Mouse (Mus musculus): ENCODE results near the gene Plcd3.

Gene Plcd3

DNA sequence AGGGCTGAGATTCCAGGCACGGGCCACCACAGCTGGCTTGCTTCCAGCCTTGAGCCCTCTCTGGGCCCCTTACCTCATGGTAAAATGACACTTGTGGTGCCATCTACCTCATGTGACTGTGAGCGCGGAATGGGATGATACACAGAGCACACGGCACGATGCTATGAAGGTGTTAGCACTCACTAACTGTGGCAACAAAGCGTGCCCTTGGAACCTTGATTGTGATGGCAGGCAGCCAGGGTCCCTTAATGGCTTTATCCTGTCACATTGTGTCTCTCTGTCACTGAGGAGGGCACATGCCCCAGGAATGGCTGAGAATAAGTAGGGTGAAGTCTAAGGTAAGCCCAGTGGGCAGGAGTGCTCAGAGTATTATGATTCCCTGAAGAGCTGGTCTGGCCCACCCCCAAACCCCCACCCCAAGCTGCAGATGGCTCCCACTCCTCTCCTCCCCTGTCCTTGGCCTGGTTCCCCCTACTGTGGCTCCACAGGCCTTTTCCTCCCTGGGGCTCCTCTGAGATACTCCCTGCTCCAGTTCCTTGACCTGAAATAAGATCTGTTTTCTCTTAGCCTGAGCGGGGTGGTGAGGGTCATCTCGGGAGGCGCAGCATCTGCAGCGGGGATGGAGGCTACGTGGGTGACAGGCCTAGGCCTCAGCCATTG is 2.8 kb downstream of the Plcd3 start:
- in situ Hi-C loops (cut with MboI, MseI) = no loop called here

DNA sequence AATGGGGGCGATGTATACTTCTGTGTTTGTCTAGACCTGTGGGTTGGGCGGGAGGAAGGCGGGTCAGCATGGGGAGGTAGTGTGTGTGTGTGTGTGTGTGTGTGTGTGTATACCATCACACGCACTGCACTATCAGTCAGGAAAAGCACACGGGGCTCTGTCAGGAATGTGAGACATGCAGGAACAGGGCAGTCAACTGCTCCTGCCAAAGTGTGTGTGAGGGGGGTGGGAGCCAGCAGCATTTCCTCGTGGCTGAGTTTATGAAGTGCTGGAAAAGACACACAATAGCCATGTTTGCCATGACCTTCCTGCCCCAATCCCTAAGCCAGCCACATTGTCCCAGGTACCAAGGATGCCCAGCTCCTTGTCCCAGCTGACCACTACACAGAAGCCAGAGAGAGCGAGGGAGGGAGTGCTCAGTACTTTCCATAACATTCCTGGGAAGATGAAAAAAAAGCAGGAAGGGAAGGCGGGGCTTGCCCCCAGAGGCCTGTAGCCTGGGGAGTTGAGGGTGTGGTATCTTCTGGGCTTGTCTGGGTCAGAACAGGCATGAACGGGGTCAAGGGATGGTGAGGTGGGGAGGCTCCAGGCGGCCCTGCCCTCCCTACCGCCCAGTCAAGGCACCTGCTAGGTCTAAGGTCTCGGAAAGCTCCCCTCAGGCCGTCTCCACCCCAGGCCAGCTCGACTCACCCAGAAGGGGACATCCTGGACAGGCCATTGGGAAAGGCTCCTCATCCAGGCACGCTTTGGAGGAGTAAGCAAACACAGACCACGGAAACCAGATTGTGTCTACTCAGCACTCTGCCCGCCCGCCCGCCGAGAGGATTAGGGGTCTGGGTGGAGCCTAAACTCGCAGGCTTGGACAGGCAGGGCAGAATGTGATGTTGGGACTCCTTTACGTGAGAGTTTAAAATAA is 4.2 kb downstream of the Plcd3 start:
- in situ Hi-C loops (cut with MboI, MseI) = no loop called here

DNA sequence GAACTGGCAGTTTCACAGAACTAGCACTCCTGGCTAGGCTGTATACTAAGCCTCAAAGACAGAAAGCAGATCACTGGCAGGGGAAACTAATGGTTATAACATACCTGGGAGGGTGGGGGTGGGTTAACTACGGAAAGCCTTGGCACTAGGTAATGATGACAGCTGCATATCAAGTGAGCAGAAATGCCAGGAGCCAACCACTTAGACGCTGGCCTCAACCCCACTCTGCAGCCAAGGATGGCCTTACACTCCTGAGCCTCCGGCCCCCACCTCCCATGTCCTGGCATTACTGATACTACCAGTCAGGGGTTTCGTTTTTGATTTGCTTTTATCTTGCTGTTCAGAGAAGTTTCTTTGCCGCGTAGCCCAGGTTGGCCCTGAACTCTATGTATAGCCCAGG is 5.7 kb downstream of the Plcd3 start:
- in situ Hi-C loops (cut with MboI, MseI) = no loop called here

DNA sequence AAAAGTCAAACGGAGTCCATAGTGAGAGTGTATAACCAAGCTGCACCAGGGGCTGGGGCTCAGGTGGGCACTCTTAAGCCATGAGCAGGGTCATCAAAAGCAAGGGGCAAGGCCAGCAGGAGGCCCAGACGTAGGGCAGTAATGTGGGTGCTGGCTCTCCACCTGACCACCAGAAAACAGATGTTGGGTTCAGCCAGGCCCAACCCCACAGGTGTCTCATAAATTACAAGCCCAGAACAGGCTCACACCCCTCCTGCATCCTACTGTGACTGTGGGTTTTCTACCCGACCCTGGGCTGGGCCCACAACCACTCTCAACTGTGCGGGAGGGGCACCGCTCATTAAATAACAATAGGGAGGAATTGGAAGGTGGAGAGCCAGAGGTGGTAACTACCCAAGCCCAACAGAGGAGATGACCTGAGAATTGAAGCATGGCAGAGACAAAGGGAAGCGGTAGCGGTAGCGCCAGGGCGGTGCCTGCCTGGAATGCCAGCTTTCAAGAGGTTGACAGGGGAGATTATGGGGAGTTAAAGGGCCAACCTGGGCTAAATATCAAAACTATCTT is 6.3 kb downstream of the Plcd3 start:
- in situ Hi-C loops (cut with MboI, MseI) = no loop called here

DNA sequence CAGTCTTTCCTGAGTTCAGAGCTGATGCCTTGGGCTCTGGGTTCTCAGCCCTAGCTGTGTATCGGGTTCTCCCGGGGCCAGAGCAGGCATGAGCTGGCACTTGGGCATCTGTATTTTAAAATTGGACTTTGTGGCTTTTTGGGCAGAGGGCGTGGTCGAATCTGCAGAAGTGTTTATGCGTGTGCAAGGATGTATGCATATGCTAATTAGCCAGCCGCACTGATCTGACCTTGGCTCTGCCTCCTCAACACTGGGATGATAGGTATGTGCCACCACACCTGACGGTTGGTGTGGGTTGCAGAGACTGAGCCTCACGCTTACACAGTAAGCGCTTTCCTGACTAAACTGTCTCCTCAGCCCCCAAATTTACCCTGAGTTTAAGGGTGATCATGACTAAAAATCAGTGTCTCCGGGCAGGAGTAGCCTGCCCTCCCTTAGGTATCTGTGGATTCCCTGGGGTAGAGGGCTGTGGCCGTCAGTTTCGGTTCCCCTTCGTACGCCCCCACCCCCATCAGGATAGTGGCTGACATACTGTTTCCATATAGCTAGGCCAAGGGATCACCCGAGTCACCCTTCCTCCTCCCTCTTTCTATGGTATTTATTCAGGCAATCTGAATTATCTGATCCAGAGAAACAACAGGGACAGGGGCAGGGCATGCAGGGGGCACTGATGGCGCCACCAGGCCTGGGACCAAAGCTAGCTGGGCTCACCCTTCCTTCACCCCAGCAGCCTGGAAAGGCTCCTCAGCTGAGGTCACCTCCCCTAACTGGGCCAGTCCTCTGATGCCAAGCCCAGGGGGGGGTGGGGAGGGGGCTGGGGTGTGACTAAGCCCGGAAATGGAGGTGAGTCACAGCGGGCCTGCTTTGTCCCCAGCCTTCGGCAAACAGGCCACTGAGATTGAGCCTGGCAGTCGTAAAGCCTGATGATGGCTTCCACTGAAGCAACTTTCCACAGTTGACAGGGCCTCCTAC is 7.3 kb downstream of the Plcd3 start:
- in situ Hi-C loops (cut with MboI, MseI) = no loop called here

DNA sequence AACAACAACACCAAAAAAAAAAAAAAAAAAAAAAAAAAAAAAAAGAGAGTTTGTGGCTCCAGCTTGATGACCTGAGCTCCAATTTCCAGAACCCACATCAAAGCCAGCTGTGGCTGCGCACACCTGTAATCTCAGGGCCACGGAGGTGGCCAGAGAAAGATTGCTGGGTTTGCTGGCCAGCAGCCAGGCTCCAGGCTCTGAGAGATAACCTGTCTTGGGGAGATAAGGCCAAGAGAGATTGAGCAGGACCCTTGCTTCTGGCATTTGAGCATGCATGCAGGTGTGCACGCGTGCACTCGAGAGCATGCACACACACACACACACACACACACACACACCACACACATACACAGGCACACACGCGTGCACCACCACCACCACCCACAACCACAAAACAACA is 8.2 kb downstream of the Plcd3 start:
- in situ Hi-C loops (cut with MboI, MseI) = no loop called here

DNA sequence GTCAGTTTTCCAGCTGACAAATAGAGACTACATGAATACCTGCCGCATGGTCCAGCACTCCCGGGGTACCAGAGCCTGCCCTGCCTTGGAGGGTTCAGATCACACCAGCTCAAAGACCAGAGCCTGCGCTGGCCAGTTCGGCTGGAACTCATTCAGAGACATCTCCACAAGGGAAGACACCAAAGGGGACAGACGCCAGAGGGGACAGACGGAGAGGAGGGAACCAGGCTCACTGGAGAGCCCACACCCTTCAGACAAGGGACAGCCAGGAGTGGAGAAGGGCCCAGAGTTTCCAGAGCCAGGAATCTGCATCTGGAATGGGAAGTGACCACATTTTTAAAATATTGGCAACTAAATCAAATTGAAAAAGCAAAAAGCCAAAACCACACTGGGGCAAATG is 19.8 kb downstream of the Plcd3 start:
- in situ Hi-C loops (cut with MboI, MseI) = no loop called here

DNA sequence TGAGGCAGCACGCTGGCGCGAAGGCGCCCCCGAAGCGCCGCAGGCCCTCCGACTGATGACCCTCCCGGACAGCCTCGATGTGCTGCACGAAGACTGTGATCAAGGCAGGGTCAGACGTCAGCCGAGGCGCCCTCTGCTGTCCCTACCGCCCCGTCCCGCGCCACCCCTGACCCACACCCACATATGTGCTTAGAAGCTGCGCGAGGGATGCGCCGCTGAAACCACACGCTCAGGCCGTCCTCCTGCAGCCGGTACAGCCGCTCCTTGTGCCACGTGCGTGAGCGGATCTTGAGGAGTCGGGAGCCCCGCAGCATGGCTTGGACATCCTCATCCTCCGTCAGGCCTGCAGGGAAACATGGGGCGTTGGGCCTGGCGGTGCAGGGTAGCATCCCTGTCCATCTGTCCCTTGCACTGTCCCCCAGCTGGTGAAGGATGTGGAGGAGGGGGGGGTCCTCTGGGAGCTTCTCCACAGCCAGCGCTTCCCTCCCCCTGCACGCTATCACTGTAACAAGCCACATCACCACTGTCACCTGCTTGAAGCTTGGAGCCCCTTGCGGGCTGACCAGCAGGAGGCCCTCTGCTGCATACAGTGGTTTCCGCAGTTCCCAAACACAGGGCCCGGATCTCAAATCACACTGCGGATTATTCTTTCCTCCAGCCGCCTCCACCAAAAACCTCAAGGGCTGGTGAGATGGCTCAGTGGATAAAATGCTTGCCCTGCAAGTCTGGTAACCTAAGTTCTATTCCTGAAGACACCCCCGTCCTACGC is 21.0 kb downstream of the Plcd3 start:
- in situ Hi-C loops (cut with MboI, MseI) = no loop called here

DNA sequence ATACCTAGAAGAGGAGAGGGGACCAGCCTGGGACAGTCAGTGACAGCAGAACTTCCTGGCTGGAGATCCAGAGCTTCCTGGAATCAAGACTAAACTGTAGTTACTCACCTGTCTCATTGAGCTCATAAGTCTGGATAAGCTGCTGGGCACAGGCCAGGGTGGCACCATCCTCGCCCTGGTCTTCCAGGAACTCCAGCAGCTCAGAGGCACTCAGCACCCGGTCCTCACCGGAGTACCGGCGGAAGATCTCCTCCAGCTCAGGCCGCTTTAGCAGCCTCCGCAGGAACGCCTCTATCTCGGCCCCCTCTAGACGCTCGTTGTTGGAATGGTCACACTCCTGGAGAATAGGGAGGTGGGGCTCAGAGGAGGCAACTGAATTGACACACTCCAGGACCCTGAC is 23.3 kb downstream of the Plcd3 start:
- in situ Hi-C loops (cut with MboI, MseI) = no loop called here

DNA sequence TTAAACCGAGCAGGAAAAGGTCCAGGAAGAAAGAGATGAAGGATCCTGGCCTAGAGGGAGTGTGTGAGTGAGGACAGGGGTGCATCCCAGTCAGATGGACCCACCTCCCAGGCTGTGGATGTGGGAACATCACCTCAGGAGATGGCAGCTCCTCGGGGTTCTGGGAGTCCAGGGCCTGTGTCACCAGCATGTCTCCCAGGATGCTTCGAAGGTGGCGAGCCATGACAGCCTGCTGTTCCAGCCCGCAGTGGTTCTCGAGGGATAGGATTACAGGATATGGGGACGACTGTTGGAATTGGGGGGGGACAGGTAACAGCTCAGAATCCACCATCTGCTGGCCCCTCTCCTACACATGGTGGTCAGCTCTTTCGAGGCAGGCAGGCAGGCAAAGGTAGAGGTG is 24.9 kb downstream of the Plcd3 start:
- in situ Hi-C loops (cut with MboI, MseI) = no loop called here

DNA sequence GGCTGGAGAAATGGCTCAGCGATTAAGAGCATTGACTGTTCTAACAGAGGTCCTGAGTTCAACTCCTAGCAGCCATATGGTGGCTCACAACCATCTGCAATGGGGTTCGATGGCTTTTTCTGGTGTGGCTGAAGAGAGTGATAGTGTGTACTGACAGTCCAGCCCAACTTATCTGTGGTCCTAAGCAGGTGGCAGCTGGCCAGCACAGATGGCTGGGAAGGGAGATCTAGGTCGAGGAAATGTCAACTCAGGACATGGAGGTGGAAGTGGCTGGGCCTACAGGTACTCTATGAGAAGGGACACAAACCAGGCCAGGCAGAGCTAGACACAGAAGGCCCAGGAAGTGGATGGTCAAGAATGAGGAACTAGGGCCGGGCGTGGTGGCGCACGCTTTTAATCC is 25.4 kb downstream of the Plcd3 start:
- in situ Hi-C loops (cut with MboI, MseI) = no loop called here

DNA sequence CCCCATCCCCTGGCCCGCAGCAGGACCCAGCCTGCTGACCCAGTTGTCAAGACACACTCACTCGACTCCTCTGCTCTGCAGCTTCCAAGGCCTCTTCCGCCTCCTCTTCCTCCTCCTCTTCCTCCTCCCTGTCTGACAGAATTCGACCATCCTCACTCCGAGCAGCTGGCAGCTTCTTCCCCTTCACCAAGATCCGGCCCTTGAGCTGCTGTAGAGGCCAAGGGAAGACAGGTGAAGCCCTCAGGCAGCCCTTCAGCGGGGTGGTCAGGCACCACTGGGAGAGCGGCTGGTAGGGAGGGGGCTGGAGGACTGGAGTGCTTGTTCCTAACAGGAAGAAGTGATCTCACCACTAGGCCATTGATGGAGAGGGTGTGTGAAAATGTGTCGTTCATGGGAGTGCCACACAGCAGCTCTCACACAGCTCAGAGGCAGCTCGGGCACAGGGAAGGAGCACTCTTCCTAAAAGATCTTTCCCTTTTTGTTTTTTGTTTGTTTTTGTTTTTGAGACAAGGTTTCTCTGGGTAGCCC is 26.6 kb downstream of the Plcd3 start:
- in situ Hi-C loops (cut with MboI, MseI) = no loop called here

DNA sequence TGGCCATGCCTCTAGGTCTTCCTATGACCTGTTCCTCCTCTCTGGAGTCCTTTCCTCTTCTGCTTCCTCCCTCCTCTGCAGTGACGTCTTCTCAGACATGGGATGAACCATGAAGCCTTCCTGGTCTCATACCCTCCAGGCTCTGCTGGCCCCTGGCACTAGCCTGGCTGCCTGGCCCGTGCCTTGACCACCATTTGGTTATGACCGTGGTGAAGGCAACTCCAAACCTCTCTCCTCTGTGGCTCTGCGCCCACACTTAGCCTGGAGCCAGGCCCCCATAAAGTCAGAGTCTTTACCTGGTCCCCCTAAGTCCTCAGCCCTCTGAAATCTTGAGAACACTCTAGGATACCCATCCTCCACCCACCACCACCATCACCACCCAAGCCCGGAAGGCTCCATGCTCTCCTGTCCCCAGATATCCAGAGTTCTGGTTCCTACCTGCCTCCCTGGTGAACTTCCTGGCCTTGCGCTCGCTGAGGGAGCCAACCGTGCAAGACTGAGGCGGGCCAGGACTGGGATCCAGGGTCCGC is 27.3 kb downstream of the Plcd3 start:
- in situ Hi-C loops (cut with MboI, MseI) = no loop called here

DNA sequence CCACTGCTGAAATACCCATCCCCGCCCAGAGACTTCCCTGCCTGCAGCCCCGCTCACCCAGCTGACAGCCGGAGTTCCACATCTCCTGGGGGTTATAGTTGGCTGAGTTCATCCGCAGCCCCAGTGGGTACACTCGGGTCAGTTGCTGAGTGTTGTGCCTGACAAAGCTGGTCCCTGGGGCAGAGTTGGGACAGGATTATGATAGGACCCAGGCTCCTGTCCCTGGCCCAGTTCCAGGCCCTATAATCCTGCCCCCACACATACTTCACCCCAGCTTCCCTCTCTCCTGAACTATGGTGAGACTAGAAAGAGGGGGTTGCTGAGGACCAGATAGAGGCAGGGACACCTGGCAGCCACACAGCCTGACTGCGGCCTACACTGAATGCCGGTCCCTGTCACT is 27.8 kb downstream of the Plcd3 start:
- in situ Hi-C loops (cut with MboI, MseI) = no loop called here

DNA sequence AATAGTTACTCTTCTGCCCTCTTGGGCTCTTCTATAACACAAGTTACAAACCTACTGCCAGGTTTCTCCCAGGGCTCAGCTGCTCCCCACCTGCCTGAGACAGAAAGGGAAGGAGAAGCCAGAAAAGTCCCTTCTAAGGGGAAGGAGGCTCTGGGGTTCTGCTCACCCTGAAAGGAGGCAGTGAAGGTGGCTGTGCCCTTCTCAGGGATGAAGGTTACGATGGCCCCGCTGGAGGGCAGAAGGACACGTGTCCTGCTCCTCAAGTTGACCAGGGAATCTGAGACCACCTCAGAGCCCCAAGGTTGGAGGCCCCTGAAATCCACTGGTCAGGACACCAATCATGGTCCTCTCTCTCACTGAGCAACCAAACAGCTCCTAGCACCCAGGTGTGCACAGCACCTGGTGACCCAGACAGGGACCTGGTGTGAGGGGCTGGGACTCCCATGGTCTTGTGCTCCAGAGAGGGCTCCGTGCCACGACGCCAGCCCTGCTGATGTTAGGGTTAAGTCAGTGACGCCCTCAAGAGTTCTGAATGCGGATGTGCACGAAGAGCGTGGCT is 31.1 kb downstream of the Plcd3 start:
- in situ Hi-C loops (cut with MboI, MseI) = no loop called here

DNA sequence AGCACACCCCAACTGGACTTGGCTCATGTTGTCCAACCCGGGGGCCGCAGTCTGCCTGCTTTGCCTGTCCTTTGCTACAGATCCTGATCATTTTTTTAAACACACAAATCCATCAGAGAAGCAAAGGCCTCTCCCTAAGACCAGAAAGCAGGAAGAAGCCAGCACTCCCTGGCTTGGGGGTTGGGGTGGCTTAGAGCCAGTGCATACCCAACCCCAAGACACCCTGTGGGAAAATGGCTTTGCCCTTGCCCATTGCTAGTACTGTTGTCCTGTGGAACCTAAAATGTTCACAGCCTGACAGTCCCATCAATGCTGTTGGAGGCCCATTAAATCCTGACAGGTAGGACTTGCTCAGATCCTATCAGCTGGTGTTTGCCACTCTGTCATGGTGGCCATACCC is 31.7 kb downstream of the Plcd3 start:
- in situ Hi-C loops (cut with MboI, MseI) = no loop called here

DNA sequence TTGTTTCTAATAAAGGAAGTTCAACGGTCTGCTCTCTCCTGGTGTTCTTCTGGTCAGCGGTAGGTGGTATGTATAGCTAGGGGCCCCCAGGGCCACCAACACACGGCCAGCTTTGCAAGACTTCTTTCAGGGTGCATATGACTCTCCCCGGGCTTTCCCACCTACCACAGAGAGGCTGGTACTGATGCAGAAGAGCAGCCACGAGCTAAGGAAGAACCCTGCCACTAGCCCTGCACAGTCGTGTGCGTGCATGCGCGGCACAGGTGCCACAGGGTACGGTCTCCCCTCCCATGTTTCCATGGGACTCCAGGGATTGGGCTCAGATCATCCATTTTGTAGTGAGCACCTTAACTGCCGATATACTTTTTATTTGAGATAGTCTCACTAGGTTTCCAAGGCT is 32.6 kb downstream of the Plcd3 start:
- in situ Hi-C loops (cut with MboI, MseI) = no loop called here

DNA sequence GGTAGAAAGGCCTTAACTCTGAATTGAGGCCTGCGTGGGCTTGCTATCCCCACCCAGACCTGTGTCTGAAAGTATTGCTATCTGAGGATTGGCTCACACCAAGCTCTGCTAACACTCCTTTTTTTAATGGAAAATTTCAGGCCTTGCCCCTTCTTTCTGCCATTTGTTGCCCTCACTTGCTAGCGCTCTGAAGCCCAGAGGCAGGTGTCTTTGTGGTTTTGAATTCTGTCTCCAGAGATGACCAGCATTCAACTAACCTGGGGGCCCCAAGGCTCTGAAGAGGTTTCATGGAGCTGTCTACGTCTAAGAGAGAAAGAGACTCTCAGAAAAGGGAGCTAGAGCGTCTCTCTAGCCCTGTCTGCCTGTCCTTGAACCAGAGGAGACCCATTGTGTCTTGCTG is 33.2 kb downstream of the Plcd3 start:
- in situ Hi-C loops (cut with MboI, MseI) = no loop called here

DNA sequence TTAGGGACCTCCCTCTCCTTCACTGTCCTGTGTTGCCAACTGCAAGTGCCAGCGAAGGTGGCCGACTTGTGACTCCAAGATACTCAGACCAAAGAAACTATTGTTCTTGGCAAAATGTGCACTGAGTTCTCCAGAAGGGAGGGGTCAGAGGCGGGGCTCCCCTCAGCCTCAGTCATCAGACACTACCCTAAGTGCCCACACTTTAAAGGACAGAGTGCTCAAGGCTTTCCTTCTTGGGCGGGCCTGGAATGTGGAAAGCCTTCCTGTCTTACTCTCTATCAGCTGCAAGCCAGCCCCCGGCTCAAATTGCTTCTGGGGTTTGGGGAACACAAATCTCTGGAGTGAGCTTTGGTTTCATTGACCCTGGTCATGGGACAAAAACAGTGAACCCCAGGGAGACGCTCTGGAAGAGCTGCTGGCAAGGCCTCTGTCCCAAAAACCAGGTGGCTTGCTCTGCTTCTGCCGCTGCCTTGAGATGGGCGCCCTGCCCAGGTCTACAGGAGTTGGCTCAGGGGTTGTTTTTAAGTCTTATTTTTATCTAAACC is 33.9 kb downstream of the Plcd3 start:
- in situ Hi-C loops (cut with MboI, MseI) = no loop called here

DNA sequence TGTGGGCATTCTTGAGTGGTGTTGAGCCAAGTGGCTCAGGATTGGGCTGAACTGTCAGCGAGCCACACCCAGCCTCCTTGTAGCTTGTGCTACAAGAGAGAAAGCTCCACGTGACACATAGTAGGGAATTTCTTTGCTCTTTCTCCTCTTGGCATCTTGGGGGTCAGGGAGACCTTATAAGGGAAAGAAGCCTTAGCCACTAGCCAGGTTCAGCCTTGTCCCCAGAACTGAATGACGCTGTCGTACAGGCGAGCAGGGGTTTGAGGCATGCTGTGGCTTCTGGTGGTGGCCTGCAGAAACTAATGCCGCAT is 34.5 kb downstream of the Plcd3 start:
- in situ Hi-C loops (cut with MboI, MseI) = no loop called here

All from T-helper 1 cell (primary cell).